Mouse (Mus musculus): Measurements from ENCODE around the gene Arhgap42. TPM values are rescaled to one million over a fixed set of nuclear protein-coding genes. Genes with fewer than 3 reads are reported as not detected.

Arhgap42 gene
- polyA plus RNA-seq, 1 experiment from 2014 or later: 19.7 TPM

DNA sequence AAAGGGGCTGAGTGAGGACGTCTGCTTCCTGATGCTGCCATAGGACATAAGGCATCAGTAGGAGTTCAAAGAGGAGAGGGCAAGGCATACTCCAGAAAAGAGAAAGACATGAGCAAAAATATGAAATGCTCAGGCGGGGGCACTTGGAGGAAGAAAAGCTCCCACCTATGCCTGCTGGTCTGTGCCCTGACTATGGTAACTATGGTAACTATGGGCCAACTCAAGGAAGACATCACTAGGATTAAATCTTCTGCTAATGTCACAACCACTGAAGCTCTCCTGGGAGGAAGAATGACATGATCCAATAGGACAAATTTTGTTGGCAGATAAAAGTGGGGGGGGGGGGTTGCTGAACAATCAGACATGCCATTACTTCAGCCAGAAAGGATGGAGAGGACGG lies 124.6 kb downstream of the Arhgap42 start:
- Histone ChIP-seq H3K9ac (no peak overlapping the region), H3K4me3 (no peak overlapping the region), H3K4me1 (no peaks in the 10 kb centered on the region), H3K4me2 (no peak overlapping the region), H3K27me3 (replicated peaks) (no peaks in the 10 kb centered on the region), H3K36me3 (replicated peaks) (no peaks in the 10 kb centered on the region), H3K9me3 (no peaks in the 10 kb centered on the region), H3K27ac (no peak overlapping the region)
- no peak; the same call in 1 of the 2 replicates for ATAC-seq (replicated peaks)
- WGBS: 50% methylated on average over 3 of the region's 3 CpGs

DNA sequence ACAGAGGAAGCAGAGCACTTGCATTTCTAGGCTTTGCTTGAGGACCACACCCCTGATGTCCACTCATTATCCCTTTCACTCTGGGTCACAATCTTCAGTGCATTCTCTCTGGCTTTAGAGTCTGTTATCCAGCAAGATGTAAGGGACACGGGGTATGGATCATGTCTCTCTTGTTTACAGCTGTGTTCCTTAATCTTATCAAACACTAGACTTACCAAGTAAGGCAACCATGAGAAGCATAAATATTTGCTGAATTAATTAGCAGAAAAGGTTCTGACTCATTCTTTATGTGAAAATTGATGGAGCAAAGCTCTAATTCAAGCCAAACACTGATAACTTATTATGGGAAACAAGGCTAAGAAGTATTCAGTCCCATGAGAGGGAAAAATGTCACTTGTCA lies 125.1 kb downstream of the Arhgap42 start:
- no peak overlapping the region for H3K27ac ChIP-seq
- no peaks in the 10 kb centered on the region for H3K36me3 ChIP-seq (replicated peaks)
- H3K9me3 ChIP-seq: no peaks in the 10 kb centered on the region
- H3K4me3 ChIP-seq: no peak overlapping the region
- H3K27me3 ChIP-seq (replicated peaks): no peaks in the 10 kb centered on the region
- H3K4me2 ChIP-seq: no peak overlapping the region
- 61% methylated on average over 1 of the region's 1 CpGs for WGBS
- no peak overlapping the region for H3K9ac ChIP-seq
- H3K4me1 ChIP-seq: no peaks in the 10 kb centered on the region
- ATAC-seq (replicated peaks): no peak

DNA sequence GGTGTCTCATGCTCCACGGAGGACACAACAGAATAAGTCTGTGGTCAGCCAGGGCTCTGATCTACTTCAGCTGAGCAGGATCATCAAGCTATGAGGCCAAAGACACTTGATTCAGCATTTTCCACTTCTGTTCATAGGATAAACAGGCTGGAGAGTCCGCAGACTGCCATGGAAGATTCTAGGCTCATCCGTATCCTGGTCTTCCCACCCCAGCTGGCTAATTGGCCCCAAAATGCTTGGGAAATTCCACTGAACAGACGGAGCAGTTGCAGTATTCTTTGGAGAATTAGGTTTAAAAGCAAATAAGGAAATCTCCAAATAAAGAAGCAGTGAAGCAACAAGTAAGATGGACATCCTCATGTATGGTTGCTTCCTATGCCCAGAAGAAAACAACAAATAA lies 126.0 kb downstream of the Arhgap42 start:
- Histone ChIP-seq H3K27me3 (replicated peaks) (no peaks in the 10 kb centered on the region), H3K4me2 (no peak overlapping the region), H3K9me3 (no peaks in the 10 kb centered on the region), H3K4me1 (no peaks in the 10 kb centered on the region), H3K4me3 (no peak overlapping the region), H3K36me3 (replicated peaks) (no peaks in the 10 kb centered on the region), H3K27ac (no peak overlapping the region), H3K9ac (no peak overlapping the region)
- no peak for ATAC-seq (replicated peaks)
- WGBS: 87% methylated on average over 4 of the region's 4 CpGs

DNA sequence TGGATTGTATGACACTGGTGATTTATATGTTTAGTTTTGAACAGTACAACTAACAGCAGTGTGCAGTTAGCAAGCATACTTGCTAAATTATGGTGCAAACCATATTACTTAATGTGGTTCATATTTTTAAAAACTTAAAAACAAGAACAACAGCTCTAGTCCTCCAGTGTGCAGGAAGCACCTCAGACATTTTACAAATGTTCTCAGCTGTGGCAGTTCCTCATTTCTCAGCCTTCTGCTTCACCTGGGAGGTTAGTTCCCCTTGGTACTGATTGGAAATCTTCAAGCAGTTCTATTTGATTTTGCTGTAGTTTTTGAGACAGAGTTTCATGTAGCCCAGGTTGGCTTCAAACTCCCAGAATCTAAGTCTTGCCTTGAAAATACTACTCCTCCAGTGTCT lies 131.2 kb downstream of the Arhgap42 start:
- no peak overlapping the region for H3K9ac ChIP-seq
- H3K4me2 ChIP-seq: no peak overlapping the region
- no peak overlapping the region for H3K27ac ChIP-seq
- H3K27me3 ChIP-seq (replicated peaks): no peaks in the 10 kb centered on the region
- H3K36me3 ChIP-seq (replicated peaks): no peaks in the 10 kb centered on the region
- H3K4me3 ChIP-seq: no peak overlapping the region
- H3K4me1 ChIP-seq: no peaks in the 10 kb centered on the region
- H3K9me3 ChIP-seq: no peaks in the 10 kb centered on the region
- ATAC-seq (replicated peaks): no peak

DNA sequence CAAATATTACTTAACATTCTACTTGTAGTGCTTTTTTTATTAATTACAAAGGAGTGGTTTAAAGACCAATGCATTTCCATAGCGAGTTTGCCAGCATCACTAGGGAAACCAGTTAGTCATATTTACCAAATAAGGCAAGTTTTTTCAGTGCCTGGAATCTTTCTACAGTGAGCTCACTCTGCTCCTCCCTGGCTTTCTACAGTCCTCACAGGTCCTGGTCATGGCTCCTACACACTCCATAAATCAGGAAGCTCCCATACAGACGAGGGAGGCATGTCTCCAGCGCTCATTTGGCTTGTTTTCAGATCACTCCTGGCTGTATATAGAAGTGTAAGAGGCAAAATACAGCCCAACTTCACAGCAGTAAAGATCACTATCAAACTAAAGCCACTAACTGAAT lies 134.1 kb downstream of the Arhgap42 start:
- H3K4me3 ChIP-seq: no peak overlapping the region
- H3K4me1 ChIP-seq: no peaks in the 10 kb centered on the region
- no peaks in the 10 kb centered on the region for H3K36me3 ChIP-seq (replicated peaks)
- H3K4me2 ChIP-seq: no peak overlapping the region
- H3K9ac ChIP-seq: no peak overlapping the region
- no peak for ATAC-seq (replicated peaks)
- no peaks in the 10 kb centered on the region for H3K9me3 ChIP-seq
- no peak overlapping the region for H3K27ac ChIP-seq
- H3K27me3 ChIP-seq (replicated peaks): no peaks in the 10 kb centered on the region
- WGBS: 87% methylated on average over 3 of the region's 3 CpGs

DNA sequence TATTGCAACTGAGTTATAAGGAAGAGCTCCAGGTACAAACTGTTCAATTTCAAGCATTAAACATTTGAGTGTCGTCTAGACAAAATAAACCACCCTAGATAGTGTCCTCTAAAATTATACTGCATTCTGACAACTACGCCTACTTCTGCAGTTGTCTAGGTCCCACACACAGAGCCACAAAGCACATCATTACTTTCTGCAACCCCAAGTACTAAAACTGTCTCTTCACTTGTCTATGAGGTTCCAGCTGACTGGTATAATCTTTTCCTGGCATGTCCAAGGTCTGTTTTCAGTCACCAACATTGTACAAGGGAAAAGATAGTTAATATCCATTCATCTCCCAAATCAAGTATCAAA lies 136.8 kb downstream of the Arhgap42 start:
- no peaks in the 10 kb centered on the region for H3K4me1 ChIP-seq
- H3K36me3 ChIP-seq (replicated peaks): no peaks in the 10 kb centered on the region
- H3K4me3 ChIP-seq: no peak overlapping the region
- no peak overlapping the region for H3K27ac ChIP-seq
- H3K4me2 ChIP-seq: no peak overlapping the region
- H3K27me3 ChIP-seq (replicated peaks): no peaks in the 10 kb centered on the region
- H3K9me3 ChIP-seq: no peaks in the 10 kb centered on the region
- H3K9ac ChIP-seq: no peak overlapping the region
- WGBS: 95% methylated on average over 2 of the region's 2 CpGs
- no peak for ATAC-seq (replicated peaks)

DNA sequence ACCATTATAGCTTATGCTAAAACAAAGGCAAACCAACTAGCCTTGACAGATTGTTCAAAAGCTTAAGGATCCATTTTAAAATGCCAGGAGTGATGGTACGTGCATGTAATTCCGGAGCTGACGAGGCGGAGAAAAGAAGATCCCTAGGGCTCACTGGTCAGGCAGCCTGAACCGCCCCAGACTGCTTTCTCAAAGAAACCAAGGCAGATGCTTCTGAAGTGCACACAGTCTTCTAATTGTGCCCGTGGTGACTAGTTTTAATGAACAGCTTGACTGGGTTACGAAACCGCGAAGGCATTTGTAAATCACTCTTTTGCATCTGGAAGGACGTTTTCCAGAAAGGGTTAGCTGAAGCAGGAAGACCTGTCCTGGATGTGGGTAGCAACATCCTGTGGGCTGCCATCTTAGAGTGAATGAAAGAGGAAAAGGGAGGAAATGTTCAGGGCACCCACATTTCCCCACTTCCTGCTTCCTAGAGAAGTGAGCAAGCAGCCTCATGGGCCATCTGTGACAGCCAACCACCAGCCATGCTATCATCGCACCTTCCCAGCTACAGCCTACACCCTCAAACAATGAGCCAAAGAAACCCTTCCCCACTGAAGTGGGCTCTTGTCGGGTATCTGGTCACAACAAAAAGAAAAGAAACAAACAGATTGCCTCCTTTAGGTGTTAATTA lies 137.3 kb downstream of the Arhgap42 start:
- Histone ChIP-seq H3K9ac (no peak overlapping the region), H3K4me2 (no peak overlapping the region), H3K4me3 (no peak overlapping the region), H3K36me3 (replicated peaks) (no peaks in the 10 kb centered on the region), H3K27me3 (replicated peaks) (no peaks in the 10 kb centered on the region), H3K9me3 (no peaks in the 10 kb centered on the region), H3K27ac (no peak overlapping the region), H3K4me1 (no peaks in the 10 kb centered on the region)
- ATAC-seq (replicated peaks): peak; percentile 48
- 68% methylated on average over 12 of the region's 12 CpGs for WGBS

DNA sequence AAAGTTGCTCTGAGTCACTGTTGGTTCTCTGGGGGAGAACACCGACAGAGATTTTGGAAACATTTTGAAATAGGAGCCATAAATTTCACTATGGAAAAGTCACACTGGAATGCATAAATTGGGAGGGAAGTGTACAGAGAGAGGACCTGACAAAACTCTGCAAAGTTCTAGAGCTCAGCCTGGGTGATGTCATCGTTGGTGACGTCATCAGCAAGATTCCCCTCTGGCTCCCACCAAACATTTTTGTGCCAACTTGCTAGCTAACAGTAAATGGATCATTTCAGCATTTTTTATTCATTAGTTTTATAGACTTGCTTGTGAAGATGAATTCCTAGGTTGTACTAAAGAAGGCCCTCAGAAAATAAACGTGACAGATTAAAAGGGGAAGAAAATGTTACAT lies 137.8 kb downstream of the Arhgap42 start:
- no peak for ATAC-seq (replicated peaks)
- Histone ChIP-seq H3K27me3 (replicated peaks) (no peaks in the 10 kb centered on the region), H3K4me2 (no peak overlapping the region), H3K4me3 (no peak overlapping the region), H3K9me3 (no peaks in the 10 kb centered on the region), H3K36me3 (replicated peaks) (no peaks in the 10 kb centered on the region), H3K27ac (no peak overlapping the region), H3K9ac (no peak overlapping the region), H3K4me1 (no peaks in the 10 kb centered on the region)
- WGBS: 86% methylated on average over 4 of the region's 4 CpGs

DNA sequence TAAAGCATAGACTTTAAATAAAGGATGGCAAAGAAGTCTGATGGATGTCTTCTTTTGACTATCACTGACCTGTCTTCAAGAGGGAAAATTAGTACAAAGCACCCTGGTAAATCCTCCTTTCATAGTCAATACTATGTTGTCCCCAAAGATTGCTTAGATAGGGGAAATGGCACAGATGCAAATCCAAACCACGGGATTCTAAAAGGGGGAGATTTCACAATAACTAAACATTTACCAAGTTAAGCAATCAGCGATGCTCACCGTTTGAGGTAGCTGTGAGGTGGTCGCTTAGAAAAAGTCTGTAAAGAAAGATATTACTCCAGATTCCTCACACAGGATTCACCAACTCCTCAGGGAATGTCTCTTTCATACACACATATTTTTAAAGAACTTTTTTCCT lies 141.1 kb downstream of the Arhgap42 start:
- H3K9ac ChIP-seq: no peak overlapping the region
- H3K9me3 ChIP-seq: no peaks in the 10 kb centered on the region
- no peaks in the 10 kb centered on the region for H3K27me3 ChIP-seq (replicated peaks)
- 90% methylated on average over 4 of the region's 4 CpGs for WGBS
- H3K4me3 ChIP-seq: no peak overlapping the region
- no peaks in the 10 kb centered on the region for H3K4me1 ChIP-seq
- no peak overlapping the region for H3K4me2 ChIP-seq
- H3K36me3 ChIP-seq (replicated peaks): no peaks in the 10 kb centered on the region
- H3K27ac ChIP-seq: no peak overlapping the region
- ATAC-seq (replicated peaks): no peak

DNA sequence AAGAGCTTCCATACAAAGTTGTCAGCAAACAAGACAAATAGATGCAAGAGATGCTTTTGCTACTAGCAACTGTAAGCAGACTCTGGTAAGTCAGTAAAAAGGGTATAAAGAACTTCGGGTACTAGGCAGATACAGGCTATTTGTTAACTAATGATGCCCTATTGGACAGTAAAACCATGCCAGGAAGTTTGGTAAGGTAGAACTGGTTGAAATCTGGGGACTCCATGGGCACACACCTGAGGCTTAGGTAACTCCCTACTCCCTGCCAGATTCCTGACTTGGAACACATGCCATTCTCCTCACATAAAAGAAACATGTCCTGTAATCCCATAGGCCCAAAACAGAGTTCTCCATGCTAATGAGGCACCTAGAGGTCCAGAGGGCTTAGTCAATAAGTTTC lies 142.1 kb downstream of the Arhgap42 start:
- Histone ChIP-seq H3K4me1 (no peaks in the 10 kb centered on the region), H3K9me3 (no peaks in the 10 kb centered on the region), H3K4me3 (no peak overlapping the region), H3K27me3 (replicated peaks) (no peaks in the 10 kb centered on the region), H3K36me3 (replicated peaks) (no peaks in the 10 kb centered on the region), H3K9ac (no peak overlapping the region), H3K4me2 (no peak overlapping the region), H3K27ac (no peak overlapping the region)
- 92% methylated on average over 1 of the region's 1 CpGs for WGBS
- no peak for ATAC-seq (replicated peaks)

DNA sequence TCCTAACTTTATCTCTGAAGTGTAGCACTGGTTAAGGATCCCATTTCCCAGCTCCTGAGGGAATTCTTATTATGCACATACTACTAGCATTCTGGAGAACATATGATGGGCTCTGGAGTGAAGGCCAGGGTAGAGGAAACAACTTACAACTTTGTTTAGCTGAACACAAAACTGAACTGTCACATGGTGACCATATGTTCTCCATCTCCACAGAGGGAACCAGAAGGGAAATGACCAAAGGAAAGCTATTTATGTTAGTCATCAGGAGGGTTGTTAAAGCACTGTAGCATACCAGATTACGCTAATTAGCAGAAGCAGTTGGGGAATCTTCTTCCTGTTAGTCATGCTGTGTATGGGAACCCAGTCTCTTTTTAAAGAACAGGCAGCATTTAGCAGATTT lies 145.8 kb downstream of the Arhgap42 start:
- no peak overlapping the region for H3K4me3 ChIP-seq

DNA sequence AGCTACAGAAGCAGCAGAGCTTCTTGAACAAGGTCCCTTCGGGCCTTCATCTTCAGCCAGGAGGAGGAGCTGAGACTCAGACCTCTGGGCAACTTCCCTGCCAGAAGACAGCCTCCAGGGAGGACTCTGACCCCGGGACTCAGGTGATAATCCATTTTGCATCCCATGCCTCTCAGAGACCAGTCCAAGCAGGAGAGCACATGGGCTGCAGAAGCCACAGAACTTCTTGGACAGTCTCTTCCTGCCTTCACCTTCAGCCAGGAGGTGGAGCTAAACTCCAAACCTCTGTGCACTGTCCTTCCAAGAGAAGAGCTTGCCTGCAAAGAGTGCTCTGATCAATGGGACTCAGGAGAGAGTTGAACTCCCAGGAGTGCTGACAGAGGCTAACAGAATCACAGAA lies 155.5 kb downstream of the Arhgap42 start:
- Histone ChIP-seq H3K9ac (no peak overlapping the region), H3K4me2 (no peak overlapping the region), H3K4me3 (no peak overlapping the region), H3K27ac (no peak overlapping the region), H3K9me3 (no peaks in the 10 kb centered on the region), H3K27me3 (replicated peaks) (no peaks in the 10 kb centered on the region), H3K36me3 (replicated peaks) (no peaks in the 10 kb centered on the region), H3K4me1 (no peaks in the 10 kb centered on the region)
- 88% methylated on average over 2 of the region's 2 CpGs for WGBS
- no peak for ATAC-seq (replicated peaks)

More for the DNA sequence above, 145.8 kb downstream of the Arhgap42 start:
- Histone ChIP-seq H3K4me2 (no peak overlapping the region), H3K27ac (no peak overlapping the region), H3K4me1 (no peaks in the 10 kb centered on the region), H3K9me3 (no peaks in the 10 kb centered on the region), H3K27me3 (replicated peaks) (no peaks in the 10 kb centered on the region), H3K36me3 (replicated peaks) (no peaks in the 10 kb centered on the region), H3K9ac (no peak overlapping the region)
- ATAC-seq (replicated peaks): no peak
- WGBS: 81% methylated on average over 1 of the region's 1 CpGs

DNA sequence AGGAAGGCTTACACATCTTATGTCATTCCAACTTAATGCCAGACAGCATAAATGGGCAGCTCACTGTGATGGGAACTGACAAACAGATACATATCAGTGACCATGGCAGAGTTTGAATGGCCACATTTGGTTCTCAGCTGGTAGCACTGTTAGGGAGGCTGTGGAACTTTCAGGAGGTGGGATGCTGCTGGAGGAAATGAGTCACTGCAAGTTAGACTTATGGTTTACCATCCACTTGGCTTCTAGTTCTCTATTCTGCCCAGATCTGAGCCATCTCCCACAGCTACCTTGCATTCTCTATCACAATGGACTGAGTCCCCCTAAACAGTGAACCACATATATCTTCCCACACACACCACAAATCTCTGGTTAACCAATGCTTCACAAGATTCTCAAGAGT lies 186.0 kb downstream of the Arhgap42 start:
- no peak overlapping the region for H3K27ac ChIP-seq
- no peak for ATAC-seq (replicated peaks)
- no peaks in the 10 kb centered on the region for H3K9me3 ChIP-seq
- no peaks in the 10 kb centered on the region for H3K36me3 ChIP-seq (replicated peaks)
- no peak overlapping the region for H3K4me3 ChIP-seq
- H3K9ac ChIP-seq: no peak overlapping the region
- no peaks in the 10 kb centered on the region for H3K4me1 ChIP-seq
- H3K4me2 ChIP-seq: no peak overlapping the region
- H3K27me3 ChIP-seq (replicated peaks): no peaks in the 10 kb centered on the region
